Mouse (Mus musculus) forebrain, postnatal 0 days (tissue): Measurements from ENCODE around the gene Rab37. TPM values are rescaled to one million over a fixed set of nuclear protein-coding genes. Genes with fewer than 3 reads are reported as not detected.

Source experiments
- ATAC-seq: fragments of 200-750 bp; cut with Nextera tagmentation; 2 replicates; pipeline ENCODE4 v1.8.0; 2017; ENCODE audit warnings: mild to moderate bottlenecking, moderate library complexity
- DNase-seq: peaks from one replicate; pipeline ENCODE4 v3.0.0-alpha.2; 2015
- H3K27ac ChIP-seq: fragments of 300-500 bp; sonication (generic); 2 replicates; pipeline ENCODE4 v1.5.1; 2014; ENCODE audit warnings: low read depth, mild to moderate bottlenecking, antibody characterized with exemption, low read length, moderate library complexity, mixed read lengths
- H3K27me3 ChIP-seq: fragments of 300-500 bp; sonication (generic); 2 replicates; pipeline ENCODE4 v1.6.1; 2014; ENCODE audit warnings: mild to moderate bottlenecking, low read length, mixed read lengths; ENCODE audit not compliant: insufficient read depth
- H3K36me3 ChIP-seq: fragments of 300-500 bp; sonication (generic); 2 replicates; pipeline ENCODE4 v1.6.1; 2014; ENCODE audit warnings: mild to moderate bottlenecking, moderate library complexity; ENCODE audit not compliant: insufficient read depth
- H3K4me1 ChIP-seq: fragments of 300-500 bp; sonication (generic); 2 replicates; pipeline ENCODE4 v1.6.1; 2014; ENCODE audit warnings: antibody characterized with exemption; ENCODE audit not compliant: insufficient read depth
- H3K4me2 ChIP-seq: fragments of 300-500 bp; sonication (generic); 2 replicates; pipeline ENCODE4 v1.6.1; 2014; ENCODE audit warnings: low read depth, mild to moderate bottlenecking, moderate library complexity
- H3K4me3 ChIP-seq: fragments of 300-500 bp; sonication (generic); 2 replicates; pipeline ENCODE4 v1.5.1; 2014; ENCODE audit warnings: low read depth, low read length, mixed read lengths
- H3K9ac ChIP-seq: fragments of 300-500 bp; sonication (generic); 2 replicates; pipeline ENCODE4 v1.6.1; 2014; ENCODE audit warnings: mild to moderate bottlenecking
- H3K9me3 ChIP-seq: fragments of 300-500 bp; sonication (generic); 2 replicates; pipeline ENCODE4 v1.6.1; 2016; ENCODE audit warnings: low read length
- CTCF ChIP-seq: sonication (generic); IDR thresholded peaks from 2 replicates; pipeline ENCODE4 v1.5.1; 2016; ENCODE audit warnings: antibody characterized with exemption, control low read depth, low read depth
- WGBS: fragments of 180-500 bp; shearing (Covaris S2); extraction: QIAGEN DNeasy Blood & Tissue Kit; methylation state at CpG from one replicate; pipeline ENCODE4 v1.1.7; 2014; 5-methylcytosine and 5-hydroxymethylcytosine counted together
- polyA plus RNA-seq: library from polyadenylated mRNA; unstranded; fragments of >200 nt; fragmentation: Nextera tagmentation; extraction: Ambion mirVana; gene quantifications from 2 replicates; pipeline ENCODE4 v1.2.1, GENCODE M21; 2015
- total RNA-seq: library from RNA; depleted of rRNA; stranded (reverse); fragments of >200 nt; gene quantifications from 2 replicates; pipeline ENCODE4 v1.2.3, GENCODE M21; 2014

The Rab37 gene
- total and polyA plus RNA-seq, 2 experiments from 2014 or later = 0.57 to 0.82 TPM

- DNase-seq = no peak
- Histone ChIP-seq H3K27me3 (no peaks in the 10 kb centered on the region), H3K36me3 (no peaks in the 10 kb centered on the region; the same call in 1 of the 2 replicates), H3K9ac (0 out of 2 replicates have a peak overlapping the region, but pooled peaks have one; percentile 14), H3K4me2 (no peak overlapping the region), H3K9me3 (no peaks in the 10 kb centered on the region), H3K27ac (no peak overlapping the region; the same call in 1 of the 2 replicates), H3K4me3 (no peak overlapping the region), H3K4me1 (0 out of 2 replicates have a peak, but pooled peaks cover 7% of the 10 kb centered on the region)
- ATAC-seq = no peak
- WGBS = 64% methylated on average over 24 of the region's 24 CpGs
- no peak for TF ChIP-seq CTCF
Observed at GRCm38 (mm10) chr11:115176399-115177190, 85.4 kb downstream of the Rab37 start.

GRCm38 (mm10) chr11:115177559-115178195 lies 86.4 kb downstream of the Rab37 start:
- Histone ChIP-seq H3K4me1 (0 out of 2 replicates have a peak, but pooled peaks cover 7% of the 10 kb centered on the region), H3K9me3 (no peaks in the 10 kb centered on the region), H3K27me3 (no peaks in the 10 kb centered on the region), H3K27ac (peak overlapping the region; percentile 59), H3K9ac (no peak overlapping the region), H3K4me3 (no peak overlapping the region), H3K4me2 (peak overlapping the region; percentile 2; the same call in 1 of the 2 replicates), H3K36me3 (no peaks in the 10 kb centered on the region; the same call in 1 of the 2 replicates)
- 31% methylated on average over 10 of the region's 10 CpGs for WGBS
- no peak for TF ChIP-seq CTCF
- DNase-seq (peak; percentile 71), ATAC-seq (peak; percentile 76)

DNA sequence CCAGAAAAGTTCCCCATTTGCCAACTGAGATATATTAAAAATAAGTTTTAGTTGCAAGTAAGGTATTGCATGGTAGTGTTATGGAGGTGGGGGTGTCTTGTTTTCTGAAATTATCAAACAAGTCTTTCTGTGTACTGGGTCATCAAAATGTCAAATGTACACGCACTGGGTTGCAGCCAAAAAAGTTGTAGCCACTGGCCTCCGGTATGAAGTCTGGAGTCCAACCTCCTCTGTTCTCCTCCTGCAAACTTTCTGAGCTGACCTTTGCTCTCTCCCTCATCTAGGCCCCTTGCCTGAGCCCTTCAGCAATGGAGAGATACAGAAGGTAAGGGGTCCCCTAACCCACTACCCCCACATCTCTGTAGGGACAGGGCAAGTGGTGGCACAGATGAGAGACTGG lies 87.5 kb downstream of the Rab37 start:
- Histone ChIP-seq H3K4me1 (0 out of 2 replicates have a peak, but pooled peaks cover 7% of the 10 kb centered on the region), H3K27me3 (no peaks in the 10 kb centered on the region), H3K36me3 (no peaks in the 10 kb centered on the region; the same call in 1 of the 2 replicates), H3K4me2 (no peak overlapping the region), H3K27ac (peak overlapping the region; percentile 10; the same call in 1 of the 2 replicates), H3K9ac (no peak overlapping the region), H3K4me3 (no peak overlapping the region), H3K9me3 (no peaks in the 10 kb centered on the region)
- DNase-seq (no peak), ATAC-seq (no peak)
- WGBS = 79% methylated on average over 2 of the region's 2 CpGs
- no peak for TF ChIP-seq CTCF

GRCm38 (mm10) chr11:115179191-115179590 lies 88.0 kb downstream of the Rab37 start:
- TF ChIP-seq CTCF = no peak
- 0 out of 2 replicates have a peak, but pooled peaks cover 7% of the 10 kb centered on the region for H3K4me1 ChIP-seq
- no peaks in the 10 kb centered on the region; the same call in 1 of the 2 replicates for H3K36me3 ChIP-seq
- 42% methylated on average over 6 of the region's 6 CpGs for WGBS
- DNase-seq = peak; percentile 74
- H3K27me3 ChIP-seq = no peaks in the 10 kb centered on the region
- no peak overlapping the region for H3K4me2 ChIP-seq
- no peak overlapping the region for H3K9ac ChIP-seq
- no peak overlapping the region for H3K4me3 ChIP-seq
- H3K27ac ChIP-seq = peak overlapping the region; percentile 45; the same call in 1 of the 2 replicates
- H3K9me3 ChIP-seq = no peaks in the 10 kb centered on the region
- peak; percentile 85 for ATAC-seq

- Histone ChIP-seq H3K4me2 (no peak overlapping the region), H3K27ac (peak overlapping the region; percentile 45; the same call in 1 of the 2 replicates), H3K27me3 (no peaks in the 10 kb centered on the region), H3K9me3 (no peaks in the 10 kb centered on the region), H3K4me1 (0 out of 2 replicates have a peak, but pooled peaks cover 6% of the 10 kb centered on the region), H3K9ac (no peak overlapping the region), H3K36me3 (no peaks in the 10 kb centered on the region; the same call in 1 of the 2 replicates), H3K4me3 (no peak overlapping the region)
- no peak for TF ChIP-seq CTCF
- WGBS = 63% methylated on average over 6 of the region's 6 CpGs
- DNase-seq (no peak), ATAC-seq (no peak)
Observed at GRCm38 (mm10) chr11:115179881-115180280, 88.7 kb downstream of the Rab37 start.

GRCm38 (mm10) chr11:115181913-115182638 lies 90.8 kb downstream of the Rab37 start:
- WGBS = 20% methylated on average over 12 of the region's 12 CpGs
- peak; percentile 92 for TF ChIP-seq CTCF

More at GRCm38 (mm10) chr11:115181913-115182638, 90.8 kb downstream of the Rab37 start:
- Histone ChIP-seq H3K9ac (no peak overlapping the region), H3K36me3 (no peaks in the 10 kb centered on the region; the same call in 1 of the 2 replicates), H3K4me2 (no peak overlapping the region), H3K4me1 (0 out of 2 replicates have a peak, but pooled peaks cover 4% of the 10 kb centered on the region), H3K9me3 (no peaks in the 10 kb centered on the region), H3K4me3 (no peak overlapping the region), H3K27ac (no peak overlapping the region), H3K27me3 (no peaks in the 10 kb centered on the region)
- no peak for ATAC-seq
- peak; percentile 83 for DNase-seq
